Mouse (Mus musculus): ENCODE data around the gene Vmn2r51.
"Not testable (repeated sequence)": the region's sequence is repeated elsewhere in the genome, so short reads cannot be mapped to it uniquely, and the experiment has no call there.

The Vmn2r51 gene

DNA sequence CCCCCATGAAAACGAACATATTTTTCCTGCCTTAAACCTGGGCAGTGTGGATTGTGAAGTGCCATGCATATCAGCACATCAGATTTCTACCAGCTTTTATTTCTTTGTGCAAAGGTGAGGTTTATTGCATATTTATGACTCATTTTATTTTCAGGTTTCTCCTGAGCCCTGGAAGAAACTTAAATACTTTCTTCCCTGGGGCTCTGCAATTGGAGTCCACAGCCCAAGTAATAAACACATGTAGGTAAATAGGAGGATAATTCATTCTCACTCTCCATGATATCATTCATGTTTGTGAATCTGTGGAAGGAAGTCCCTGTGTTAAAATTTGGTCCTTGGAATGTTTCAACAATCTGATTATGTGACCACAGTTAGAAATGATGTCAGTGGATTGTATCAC is at the start of gene Vmn2r51:
Gene Vmn2r51, minus strand, starts transcription at position 101 of the 400 bp plus-strand sequence.
- DNase-seq (ENCODE audit: low read depth, low spot score): not testable (repeated sequence)

DNA sequence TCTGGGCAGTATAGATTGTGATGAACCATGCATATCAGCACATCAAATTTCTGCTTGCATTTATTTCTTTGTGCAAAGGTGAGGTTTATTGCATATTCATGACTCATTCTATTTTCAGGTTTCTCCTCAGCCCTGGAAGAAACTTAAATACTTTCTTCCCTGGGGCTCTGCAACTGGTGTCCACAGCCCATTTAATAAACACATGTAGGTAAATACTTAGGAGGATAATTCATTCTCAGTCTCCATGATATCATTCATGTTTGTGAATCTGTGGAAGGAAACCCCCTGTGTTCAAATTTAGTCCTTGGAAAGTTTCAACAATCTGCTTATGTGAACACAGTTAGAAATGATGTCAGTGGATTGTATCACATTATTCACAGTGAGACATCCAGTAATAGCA is 52.3 kb downstream of the Vmn2r51 start, which contains the start of gene Vmn2r50:
Gene Vmn2r50, minus strand, starts transcription at position 101 of the 400 bp plus-strand sequence.
- not testable (repeated sequence) for DNase-seq (ENCODE audit: low read depth, low spot score)

All from skeletal muscle tissue, adult 2 months (tissue).